Mouse (Mus musculus): ENCODE results near the gene Rsf1.

DNA sequence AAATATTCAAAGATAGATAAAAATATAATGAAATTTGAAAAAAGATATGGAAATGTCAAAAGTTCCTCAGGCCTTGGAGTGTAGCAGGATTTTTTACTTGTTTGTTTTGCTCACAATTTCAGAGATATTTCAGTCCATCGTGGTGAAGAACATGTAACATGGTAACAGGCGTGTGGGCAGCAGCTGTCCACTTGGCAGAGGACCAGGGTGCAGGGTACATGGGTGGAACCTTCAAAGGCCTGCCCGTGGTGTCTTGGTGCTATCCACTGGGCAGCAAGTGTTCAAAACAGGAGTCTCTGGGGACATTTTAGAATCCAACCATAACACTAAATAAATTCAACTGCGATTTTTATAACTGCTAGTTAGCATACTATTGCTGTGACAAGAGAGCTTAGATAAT lies 127.4 kb downstream of the Rsf1 start:
- TF ChIP-seq EP300 (IDR thresholded peaks at IDR 0.05; ENCODE audit: insufficient read depth, low read depth, low read length), result no peak
- TF ChIP-seq CTCF (IDR thresholded peaks at IDR 0.05), result no peak

Data from heart, adult 2 months (tissue).